In genomic region chrX:8893182-8893651, GRCm38 (mm10) we compare ENCODE assay signal across 7 mouse cellular contexts. TPM values are rescaled to one million over a fixed set of nuclear protein-coding genes. Genes with fewer than 3 reads are reported as not detected.
DNase-seq lines count a peak whose midpoint lies in the region; ATAC-seq and TF ChIP-seq lines count a peak whose summit lies in the region.

No protein-coding gene starts in this region.

- peak; percentile 4 to 10 for DNase-seq in right cerebral cortex, adult 2 months (ENCODE audit: low spot score in 2 of 2)
- DNase-seq in right cerebral cortex, adult 18-20 months, result no peak
- peak; percentile 12 for DNase-seq in brain, adult 2 months (ENCODE audit: low read depth, low spot score)
- DNase-seq in liver, postnatal 0 days, result peak; percentile 11

- H3K4me1 ChIP-seq in embryonic facial prominence, embryonic 15.5 days, result no peaks in the 10 kb centered on the region
- H3K4me1 ChIP-seq in liver, postnatal 0 days (ENCODE audit: insufficient read depth), result no peaks in the 10 kb centered on the region
- no peaks in the 10 kb centered on the region for H3K4me1 ChIP-seq in stomach, embryonic 14.5 days (ENCODE audit: control insufficient read depth, insufficient read depth, low read length)

- no peak for TF ChIP-seq CTCF in liver, postnatal 0 days (IDR thresholded peaks at IDR 0.05; ENCODE audit: low read depth)

- no peak for TF ChIP-seq EP300 in liver, postnatal 0 days (IDR thresholded peaks at IDR 0.05; ENCODE audit: low read depth)

- H3K9ac ChIP-seq in embryonic facial prominence, embryonic 15.5 days, result peak overlapping the region; percentile 53
- 0 out of 2 replicates have a peak overlapping the region, but pooled peaks have one; percentile 21 for H3K9ac ChIP-seq in liver, postnatal 0 days (replicated peaks)
- H3K9ac ChIP-seq in stomach, embryonic 14.5 days (replicated peaks; ENCODE audit: low read depth, low read length), result peak overlapping the region; percentile 53

- H3K4me2 ChIP-seq in embryonic facial prominence, embryonic 15.5 days (replicated peaks), result peak overlapping the region; percentile 61
- H3K4me2 ChIP-seq in liver, postnatal 0 days (ENCODE audit: low read depth, low read length), result peak overlapping the region; percentile 69
- H3K4me2 ChIP-seq in stomach, embryonic 14.5 days (replicated peaks; ENCODE audit: low read depth, low read length), result peak overlapping the region; percentile 46

- peak overlapping the region; percentile 74 for H3K27ac ChIP-seq in embryonic facial prominence, embryonic 15.5 days (replicated peaks)
- H3K27ac ChIP-seq in liver, postnatal 0 days (ENCODE audit: low read depth), result no peak overlapping the region
- peak overlapping the region; percentile 86 for H3K27ac ChIP-seq in stomach, embryonic 14.5 days (ENCODE audit: low read length)

- no peaks in the 10 kb centered on the region for H3K9me3 ChIP-seq in embryonic facial prominence, embryonic 15.5 days (replicated peaks)
- no peaks in the 10 kb centered on the region for H3K9me3 ChIP-seq in liver, postnatal 0 days (ENCODE audit: low read length)
- no peaks in the 10 kb centered on the region for H3K9me3 ChIP-seq in stomach, embryonic 14.5 days (ENCODE audit: control insufficient read depth, low read depth, low read length)

- peak overlapping the region; percentile 55 for H3K4me3 ChIP-seq in embryonic facial prominence, embryonic 15.5 days (replicated peaks)
- H3K4me3 ChIP-seq in liver, postnatal 0 days (ENCODE audit: low read depth, low read length), result peak overlapping the region; percentile 47
- peak overlapping the region; percentile 47 for H3K4me3 ChIP-seq in stomach, embryonic 14.5 days (ENCODE audit: low read depth, low read length)

- H3K27me3 ChIP-seq in embryonic facial prominence, embryonic 15.5 days, result no peaks in the 10 kb centered on the region
- peaks cover 13% of the 10 kb centered on the region; the same call in 1 of the 2 replicates for H3K27me3 ChIP-seq in liver, postnatal 0 days (ENCODE audit: insufficient read depth, low read length)
- H3K27me3 ChIP-seq in stomach, embryonic 14.5 days (ENCODE audit: control insufficient read depth, insufficient read depth, low read length), result no peaks in the 10 kb centered on the region

- ATAC-seq in embryonic facial prominence, embryonic 15.5 days (ENCODE audit: insufficient number of reproducible peaks, low FRiP score, low TSS enrichment, low read depth), result peak; percentile 59; the same call in 1 of the 2 replicates
- ATAC-seq in inflammation-experienced regulatory T-cells, adult 6 months, result peak; percentile 41
- ATAC-seq in liver, postnatal 0 days, result peak; percentile 42
- ATAC-seq in stomach, embryonic 14.5 days (ENCODE audit: insufficient number of reproducible peaks, insufficient read depth, low FRiP score, low read depth), result peak; percentile 65

- WGBS in embryonic facial prominence, embryonic 15.5 days, result 6% methylated on average over 18 of the region's 42 CpGs
- 17% methylated on average over 10 of the region's 42 CpGs for WGBS in liver, postnatal 0 days (ENCODE audit: insufficient replicate concordance)
- 27% methylated on average over 37 of the region's 42 CpGs for WGBS in stomach, embryonic 14.5 days

- H3K36me3 ChIP-seq in embryonic facial prominence, embryonic 15.5 days, result no peaks in the 10 kb centered on the region
- no peaks in the 10 kb centered on the region for H3K36me3 ChIP-seq in liver, postnatal 0 days (replicated peaks; ENCODE audit: insufficient read depth, low read length)
- no peaks in the 10 kb centered on the region for H3K36me3 ChIP-seq in stomach, embryonic 14.5 days (ENCODE audit: control insufficient read depth, insufficient read depth, low read length)

RNA-seq across cellular contexts. Expression of gene B630019K06Rik, which starts 1.0 kb away (rescaled TPM):
- 3.6 and 4.3 TPM in 2 replicates for polyA plus RNA-seq in embryonic facial prominence, embryonic 15.5 days (2015; fragmentation: Nextera tagmentation; extraction: Ambion mirVana)
- polyA plus RNA-seq in inflammation-experienced regulatory T-cells, adult 6 months (2017; shearing (Covaris generic)), result under 1 TPM; 0.18 to 0.30 (median 0.29) TPM
- 0.18 and 0.39 TPM in 2 replicates for polyA plus RNA-seq in liver, postnatal 0 days (2015; fragmentation: Nextera tagmentation; extraction: Ambion mirVana)
- polyA plus RNA-seq in stomach, embryonic 14.5 days (2014; fragmentation: Nextera tagmentation; extraction: Ambion mirVana), result 5.6 and 6.3 TPM in 2 replicates

RNA-seq across cellular contexts. Expression of gene Gm5751, which starts 19.2 kb away (rescaled TPM):
- not detected in 2 replicates for polyA plus RNA-seq in embryonic facial prominence, embryonic 15.5 days (2015; fragmentation: Nextera tagmentation; extraction: Ambion mirVana)
- polyA plus RNA-seq in inflammation-experienced regulatory T-cells, adult 6 months (2017; shearing (Covaris generic)), result not detected
- polyA plus RNA-seq in liver, postnatal 0 days (2015; fragmentation: Nextera tagmentation; extraction: Ambion mirVana), result not detected in 2 replicates
- polyA plus RNA-seq in stomach, embryonic 14.5 days (2014; fragmentation: Nextera tagmentation; extraction: Ambion mirVana), result not detected in 2 replicates

RNA-seq across cellular contexts. Expression of gene Gm6592, which starts 49.4 kb away (rescaled TPM):
- not detected in 2 replicates for polyA plus RNA-seq in embryonic facial prominence, embryonic 15.5 days (2015; fragmentation: Nextera tagmentation; extraction: Ambion mirVana)
- not detected for polyA plus RNA-seq in inflammation-experienced regulatory T-cells, adult 6 months (2017; shearing (Covaris generic))
- not detected in 2 replicates for polyA plus RNA-seq in liver, postnatal 0 days (2015; fragmentation: Nextera tagmentation; extraction: Ambion mirVana)
- not detected in 2 replicates for polyA plus RNA-seq in stomach, embryonic 14.5 days (2014; fragmentation: Nextera tagmentation; extraction: Ambion mirVana)
